Mouse (Mus musculus) forebrain, postnatal 0 days (tissue): ENCODE results near the gene Fgg. TPM values are rescaled to one million over a fixed set of nuclear protein-coding genes. Genes with fewer than 3 reads are reported as not detected.

Experiments used
- ATAC-seq: fragments of 200-750 bp; cut with Nextera tagmentation; 2 replicates; pipeline ENCODE4 v1.8.0; 2017; ENCODE audit warnings: mild to moderate bottlenecking, moderate library complexity
- DNase-seq: peaks from one replicate; pipeline ENCODE4 v3.0.0-alpha.2; 2015
- H3K27ac ChIP-seq: fragments of 300-500 bp; sonication (generic); 2 replicates; pipeline ENCODE4 v1.5.1; 2014; ENCODE audit warnings: low read depth, mild to moderate bottlenecking, antibody characterized with exemption, low read length, moderate library complexity, mixed read lengths
- H3K27me3 ChIP-seq: fragments of 300-500 bp; sonication (generic); 2 replicates; pipeline ENCODE4 v1.6.1; 2014; ENCODE audit warnings: mild to moderate bottlenecking, low read length, mixed read lengths; ENCODE audit not compliant: insufficient read depth
- H3K36me3 ChIP-seq: fragments of 300-500 bp; sonication (generic); 2 replicates; pipeline ENCODE4 v1.6.1; 2014; ENCODE audit warnings: mild to moderate bottlenecking, moderate library complexity; ENCODE audit not compliant: insufficient read depth
- H3K4me1 ChIP-seq: fragments of 300-500 bp; sonication (generic); 2 replicates; pipeline ENCODE4 v1.6.1; 2014; ENCODE audit warnings: antibody characterized with exemption; ENCODE audit not compliant: insufficient read depth
- H3K4me2 ChIP-seq: fragments of 300-500 bp; sonication (generic); 2 replicates; pipeline ENCODE4 v1.6.1; 2014; ENCODE audit warnings: low read depth, mild to moderate bottlenecking, moderate library complexity
- H3K4me3 ChIP-seq: fragments of 300-500 bp; sonication (generic); 2 replicates; pipeline ENCODE4 v1.5.1; 2014; ENCODE audit warnings: low read depth, low read length, mixed read lengths
- H3K9ac ChIP-seq: fragments of 300-500 bp; sonication (generic); 2 replicates; pipeline ENCODE4 v1.6.1; 2014; ENCODE audit warnings: mild to moderate bottlenecking
- H3K9me3 ChIP-seq: fragments of 300-500 bp; sonication (generic); 2 replicates; pipeline ENCODE4 v1.6.1; 2016; ENCODE audit warnings: low read length
- CTCF ChIP-seq: sonication (generic); IDR thresholded peaks from 2 replicates; pipeline ENCODE4 v1.5.1; 2016; ENCODE audit warnings: antibody characterized with exemption, control low read depth, low read depth
- WGBS: fragments of 180-500 bp; shearing (Covaris S2); extraction: QIAGEN DNeasy Blood & Tissue Kit; methylation state at CpG from one replicate; pipeline ENCODE4 v1.1.7; 2014; 5-methylcytosine and 5-hydroxymethylcytosine counted together
- polyA plus RNA-seq: library from polyadenylated mRNA; unstranded; fragments of >200 nt; fragmentation: Nextera tagmentation; extraction: Ambion mirVana; gene quantifications from 2 replicates; pipeline ENCODE4 v1.2.1, GENCODE M21; 2015
- total RNA-seq: library from RNA; depleted of rRNA; stranded (reverse); fragments of >200 nt; gene quantifications from 2 replicates; pipeline ENCODE4 v1.2.3, GENCODE M21; 2014

The Fgg gene
- total and polyA plus RNA-seq, 2 experiments from 2014 or later = 0.19 TPM; not detected in 1

DNA sequence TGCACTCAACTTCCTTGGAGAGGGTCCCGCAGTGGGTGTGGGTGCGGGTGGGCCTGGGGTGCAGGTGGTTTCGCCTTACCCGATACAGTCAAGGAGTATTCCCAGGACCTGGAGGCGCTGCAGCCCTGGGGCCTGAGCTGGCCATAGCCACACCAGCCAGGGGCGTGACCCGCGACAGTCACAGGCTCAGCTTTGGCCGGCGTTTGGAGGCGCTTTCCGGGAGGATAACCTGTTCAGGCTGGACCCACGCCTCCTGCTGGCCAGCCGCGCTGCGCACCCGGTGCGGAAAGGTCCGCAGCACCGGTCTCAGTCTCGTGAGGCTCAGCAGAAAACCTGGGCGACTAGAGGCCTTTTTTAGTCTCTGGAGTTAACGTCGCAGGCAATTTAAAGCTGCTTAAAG, 12.2 kb upstream of the Fgg start:
- peak; percentile 50 for DNase-seq
- Histone ChIP-seq H3K4me3 (no peak overlapping the region), H3K27ac (no peak overlapping the region), H3K4me2 (peak overlapping the region; percentile 41), H3K36me3 (no peaks in the 10 kb centered on the region), H3K4me1 (peaks cover 5% of the 10 kb centered on the region; the same call in 1 of the 2 replicates), H3K9ac (0 out of 2 replicates have a peak overlapping the region, but pooled peaks have one; percentile 14), H3K9me3 (no peaks in the 10 kb centered on the region), H3K27me3 (peaks cover 3% of the 10 kb centered on the region; the same call in 1 of the 2 replicates)
- TF ChIP-seq CTCF = peak; percentile 68
- WGBS = 3% methylated on average over 24 of the region's 24 CpGs
- ATAC-seq = peak; percentile 50

DNA sequence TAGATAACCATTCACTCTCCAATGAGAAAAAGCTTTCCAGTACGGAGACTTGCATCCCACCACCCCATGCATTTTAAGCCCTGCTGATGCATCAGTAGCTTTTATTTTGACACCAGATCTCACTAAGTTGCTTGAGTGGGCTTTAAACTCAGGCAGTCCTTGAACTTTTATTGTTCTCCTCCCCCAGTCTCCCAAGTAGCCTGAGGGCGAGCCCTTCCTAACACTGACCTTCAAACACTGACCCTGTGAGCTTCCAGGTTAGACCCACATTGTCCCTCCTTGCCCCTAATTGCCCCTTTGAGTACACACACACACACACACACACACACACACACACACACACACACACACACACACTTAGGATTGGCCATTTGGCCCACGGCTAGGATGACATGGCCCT, 10.9 kb upstream of the Fgg start:
- no peak for TF ChIP-seq CTCF
- no peak overlapping the region for H3K4me2 ChIP-seq
- no peak for DNase-seq
- H3K27me3 ChIP-seq = peaks cover 3% of the 10 kb centered on the region; the same call in 1 of the 2 replicates
- no peak overlapping the region for H3K27ac ChIP-seq
- WGBS = 76% methylated on average over 3 of the region's 3 CpGs
- H3K36me3 ChIP-seq = no peaks in the 10 kb centered on the region
- ATAC-seq = no peak
- H3K9me3 ChIP-seq = no peaks in the 10 kb centered on the region
- H3K4me1 ChIP-seq = peaks cover 5% of the 10 kb centered on the region; the same call in 1 of the 2 replicates
- no peak overlapping the region for H3K4me3 ChIP-seq
- H3K9ac ChIP-seq = no peak overlapping the region

GRCm38 (mm10) chr3:82998772-82999463, 8.6 kb upstream of the Fgg start:
- H3K9ac ChIP-seq = no peak overlapping the region
- H3K9me3 ChIP-seq = no peaks in the 10 kb centered on the region
- peaks cover 5% of the 10 kb centered on the region; the same call in 1 of the 2 replicates for H3K4me1 ChIP-seq
- WGBS = 30% methylated on average over 8 of the region's 8 CpGs
- no peak overlapping the region for H3K4me2 ChIP-seq
- H3K4me3 ChIP-seq = no peak overlapping the region
- peak; percentile 81 for TF ChIP-seq CTCF
- no peaks in the 10 kb centered on the region for H3K36me3 ChIP-seq
- H3K27me3 ChIP-seq = peaks cover 3% of the 10 kb centered on the region; the same call in 1 of the 2 replicates
- H3K27ac ChIP-seq = no peak overlapping the region
- ATAC-seq = peak; percentile 95
- peak; percentile 90 for DNase-seq

- H3K4me3 ChIP-seq = no peak overlapping the region
- WGBS = 87% methylated on average over 9 of the region's 9 CpGs
- ATAC-seq = no peak
These were observed 7.5 kb upstream of the Fgg start for GRCm38 (mm10) chr3:82999995-83000394.

DNA sequence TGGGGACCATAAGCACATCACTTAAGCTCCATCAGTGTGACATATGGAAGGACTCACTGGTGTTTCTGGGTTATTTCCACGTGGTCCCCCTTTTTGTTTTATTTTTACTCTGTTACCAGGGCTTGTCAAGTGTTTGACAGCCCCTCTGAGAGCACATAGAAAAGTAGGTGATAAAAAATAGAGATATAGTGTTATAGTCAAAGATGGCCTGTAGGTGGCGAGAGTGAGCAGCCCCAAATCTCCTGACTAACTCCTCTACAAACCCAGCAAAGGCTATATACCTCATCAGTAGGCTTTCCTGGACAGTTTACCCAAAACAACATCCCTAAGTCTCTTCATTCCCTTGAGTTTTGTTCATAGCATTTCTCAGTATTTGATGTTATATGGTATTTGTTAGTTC, 5.3 kb upstream of the Fgg start:
- DNase-seq = peak; percentile 68

More at GRCm38 (mm10) chr3:82999995-83000394, 7.5 kb upstream of the Fgg start:
- no peak for DNase-seq
- H3K9ac ChIP-seq = no peak overlapping the region
- H3K27ac ChIP-seq = no peak overlapping the region
- H3K9me3 ChIP-seq = no peaks in the 10 kb centered on the region
- peaks cover 1% of the 10 kb centered on the region; the same call in 1 of the 2 replicates for H3K27me3 ChIP-seq
- no peaks in the 10 kb centered on the region for H3K36me3 ChIP-seq
- TF ChIP-seq CTCF = no peak
- peaks cover 5% of the 10 kb centered on the region; the same call in 1 of the 2 replicates for H3K4me1 ChIP-seq
- H3K4me2 ChIP-seq = no peak overlapping the region

DNA sequence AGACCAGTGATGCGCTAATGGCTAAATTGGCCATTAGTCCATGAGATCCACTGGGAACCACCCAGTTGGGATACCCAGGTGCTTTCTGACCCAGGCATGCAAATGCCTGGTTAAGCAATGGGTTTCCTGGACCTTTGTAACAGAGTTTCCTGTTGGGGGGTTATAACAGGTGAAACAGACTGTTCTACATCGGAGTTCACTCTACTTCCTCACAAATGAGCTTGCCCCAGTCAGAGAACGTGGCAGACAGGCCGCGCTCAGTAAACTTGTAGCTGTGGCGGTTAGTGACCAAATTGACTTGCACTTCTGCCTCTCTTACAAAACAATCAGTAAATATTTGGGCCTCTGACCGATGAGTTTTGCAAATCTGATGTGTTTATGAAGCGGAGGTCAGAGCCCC, 4.5 kb upstream of the Fgg start:
- Histone ChIP-seq H3K27me3 (no peaks in the 10 kb centered on the region), H3K4me2 (no peak overlapping the region), H3K9me3 (no peaks in the 10 kb centered on the region), H3K9ac (no peak overlapping the region), H3K4me3 (no peak overlapping the region), H3K36me3 (no peaks in the 10 kb centered on the region), H3K27ac (no peak overlapping the region), H3K4me1 (no peaks in the 10 kb centered on the region)
- DNase-seq (no peak), ATAC-seq (no peak)
- TF ChIP-seq CTCF = no peak
- 91% methylated on average over 8 of the region's 8 CpGs for WGBS

More for the DNA sequence above, 5.3 kb upstream of the Fgg start:
- Histone ChIP-seq H3K27ac (no peak overlapping the region), H3K4me3 (no peak overlapping the region), H3K27me3 (no peaks in the 10 kb centered on the region), H3K4me1 (no peaks in the 10 kb centered on the region), H3K4me2 (no peak overlapping the region), H3K36me3 (no peaks in the 10 kb centered on the region), H3K9ac (no peak overlapping the region), H3K9me3 (no peaks in the 10 kb centered on the region)
- WGBS = 3% methylated on average over 2 of the region's 2 CpGs
- ATAC-seq = peak; percentile 21; the same call in 1 of the 2 replicates
- peak; percentile 82 for TF ChIP-seq CTCF

GRCm38 (mm10) chr3:83004801-83005200, 2.7 kb upstream of the Fgg start:
- WGBS = 94% methylated on average over 7 of the region's 7 CpGs
- H3K36me3 ChIP-seq = no peaks in the 10 kb centered on the region
- H3K9me3 ChIP-seq = no peaks in the 10 kb centered on the region
- no peak overlapping the region for H3K4me3 ChIP-seq
- no peaks in the 10 kb centered on the region for H3K27me3 ChIP-seq
- TF ChIP-seq CTCF = no peak
- DNase-seq = no peak
- H3K4me1 ChIP-seq = no peaks in the 10 kb centered on the region
- H3K9ac ChIP-seq = no peak overlapping the region
- H3K27ac ChIP-seq = no peak overlapping the region
- H3K4me2 ChIP-seq = no peak overlapping the region
- ATAC-seq = no peak
